Mouse (Mus musculus) right cerebral cortex, adult 18-20 months (tissue): ENCODE results near the gene Sytl2.

Experiments used
- DNase-seq: peaks from one replicate; pipeline ENCODE4 v3.0.0; 2022; ENCODE audit warnings: mixed read lengths

The Sytl2 gene

DNA sequence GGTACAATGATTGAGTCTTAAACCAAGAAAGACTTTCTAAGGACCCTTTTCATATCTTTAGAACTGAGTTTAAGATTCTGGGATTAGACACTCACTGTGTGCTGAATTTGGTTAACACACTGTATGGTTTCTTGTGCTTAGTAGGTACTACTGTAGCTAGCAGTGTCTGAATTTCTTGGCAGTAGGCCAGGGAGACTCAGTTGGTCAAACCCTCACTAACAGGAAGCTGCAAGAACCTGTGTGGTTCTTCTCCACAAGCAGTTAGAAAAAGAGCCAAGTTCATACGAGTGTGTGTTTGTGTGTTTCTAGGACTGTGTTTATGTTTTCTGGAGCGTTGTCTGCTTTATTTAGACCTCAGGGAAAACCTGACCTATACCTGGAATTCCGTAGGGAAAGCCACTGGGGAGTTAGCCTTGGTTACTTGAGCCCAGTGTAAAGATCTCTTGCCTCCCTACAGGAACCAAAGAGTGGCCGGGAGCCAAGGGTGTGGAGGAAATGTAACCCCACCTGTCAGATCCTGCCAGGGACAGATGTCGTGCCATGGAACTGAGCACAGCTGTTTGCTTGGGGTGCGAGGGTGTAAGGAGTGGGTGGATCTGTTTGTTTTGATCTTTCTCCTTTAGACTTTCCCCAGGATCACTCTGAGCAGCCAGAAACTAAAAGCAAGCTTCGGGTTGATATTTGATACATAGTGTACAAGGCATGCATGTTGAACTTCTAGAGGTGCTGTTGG, 10.3 kb downstream of the Sytl2 start:
- no peak for DNase-seq

DNA sequence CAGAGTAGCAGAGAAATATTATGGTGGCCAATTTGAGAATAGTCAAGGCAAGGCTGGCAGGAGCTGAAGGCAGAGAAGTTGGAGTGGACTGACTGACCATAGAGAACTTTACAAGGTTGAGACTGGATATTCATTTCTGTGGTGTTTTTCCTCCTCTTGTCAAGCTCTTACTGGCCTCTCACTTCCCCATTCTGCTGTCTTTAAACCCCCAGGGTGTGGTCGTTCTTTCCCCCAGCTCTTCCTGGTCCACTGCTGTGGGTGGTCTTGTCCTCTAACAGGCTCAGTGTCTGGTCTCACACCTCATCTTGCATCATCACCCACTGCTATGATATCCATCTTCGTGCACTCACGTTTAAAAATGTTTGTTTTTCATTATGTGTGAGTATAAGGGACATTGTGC, 11.4 kb downstream of the Sytl2 start:
- no peak for DNase-seq

DNA sequence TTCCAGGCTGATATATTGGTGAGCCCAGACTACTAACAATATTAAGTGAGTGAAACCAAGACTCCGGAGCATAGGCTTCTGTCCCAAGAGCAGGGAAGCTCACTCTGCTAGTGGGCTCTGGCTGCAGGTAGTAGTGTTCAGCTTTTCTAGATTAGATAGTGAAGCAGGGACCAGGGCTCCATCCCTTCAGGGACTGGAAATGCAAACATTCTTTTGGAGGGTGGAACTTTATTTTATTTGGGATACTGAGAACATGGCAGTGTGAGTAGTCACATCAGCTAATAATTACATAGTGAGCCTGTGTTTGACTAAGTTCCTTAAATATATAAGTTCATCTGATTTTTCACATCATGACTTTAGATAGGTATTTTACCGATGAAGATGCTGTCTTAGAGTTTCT, 14.8 kb downstream of the Sytl2 start:
- DNase-seq: no peak

DNA sequence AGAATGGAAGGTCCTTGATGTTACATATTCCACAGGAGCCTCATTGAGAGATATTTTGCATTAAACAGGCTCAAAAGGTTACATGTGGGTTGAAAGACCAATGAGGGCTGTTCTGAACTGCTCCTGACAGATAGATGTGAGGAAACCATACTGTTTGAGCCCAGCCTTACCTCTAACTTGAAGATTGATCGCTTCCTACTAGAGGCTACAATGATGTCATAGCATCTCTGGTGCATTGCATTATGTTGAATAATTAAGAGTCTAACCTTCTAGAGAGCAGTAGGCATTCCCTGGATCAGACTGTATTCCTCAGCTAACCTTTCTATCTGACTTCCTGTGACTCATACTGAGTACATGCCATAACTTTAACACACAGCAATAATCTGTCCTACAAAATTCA, 17.4 kb downstream of the Sytl2 start:
- no peak for DNase-seq

DNA sequence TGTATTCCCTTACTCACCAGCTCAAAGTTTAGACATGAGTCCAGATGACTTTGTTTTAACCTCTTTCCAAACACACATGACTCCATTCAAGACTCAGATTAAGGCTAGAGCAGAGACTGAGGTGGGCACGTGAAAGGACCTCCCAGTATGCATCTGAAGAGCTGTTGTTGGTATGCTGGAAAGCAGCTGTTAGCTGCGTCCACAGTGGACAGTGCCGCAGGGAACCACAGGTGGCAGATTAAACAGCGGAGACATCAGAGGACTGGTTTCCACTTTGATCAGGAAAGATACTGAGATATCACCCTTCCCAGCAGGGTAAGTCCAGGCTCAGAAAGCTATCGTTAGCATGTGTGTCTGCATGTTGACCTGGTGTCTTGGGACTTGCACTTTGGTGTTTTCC, 18.1 kb downstream of the Sytl2 start:
- DNase-seq: no peak

DNA sequence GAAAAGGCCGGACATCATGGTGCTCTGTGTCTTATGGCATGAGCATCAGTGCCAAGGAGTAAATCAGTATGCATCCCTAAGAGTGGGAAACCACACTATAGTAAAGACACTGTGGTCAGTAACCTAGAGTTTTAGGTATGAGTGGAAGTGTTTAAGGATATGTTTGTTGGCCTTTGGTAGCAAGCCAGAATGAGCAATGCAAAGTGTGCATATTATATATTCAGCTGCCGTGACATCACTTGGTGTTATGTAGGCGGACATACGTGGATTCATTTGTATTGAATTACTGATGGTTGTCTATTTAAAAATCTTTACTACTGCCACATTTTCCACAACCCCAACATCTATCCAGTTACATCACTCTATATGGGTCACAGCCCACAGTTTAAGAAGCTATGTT, 23.1 kb downstream of the Sytl2 start:
- no peak for DNase-seq

DNA sequence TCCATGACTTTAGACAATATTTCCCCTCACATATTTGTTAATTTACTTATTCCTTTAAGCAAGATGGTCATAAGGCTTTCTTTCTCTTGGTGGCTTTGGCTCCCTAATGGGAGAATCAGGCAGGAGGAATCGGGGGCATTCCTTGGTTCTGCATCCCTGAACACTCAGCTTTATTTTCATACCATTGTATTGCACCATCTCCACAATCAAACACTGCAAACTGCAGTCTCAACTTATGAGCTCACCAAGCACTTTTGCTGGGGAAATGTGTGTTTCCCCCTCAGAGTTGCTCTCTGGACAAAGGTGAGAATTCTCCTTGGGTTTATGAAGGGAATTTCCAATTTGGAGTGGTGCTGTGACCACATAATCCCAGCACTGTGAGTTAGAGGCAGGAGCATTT, 28.1 kb downstream of the Sytl2 start:
- DNase-seq: no peak

DNA sequence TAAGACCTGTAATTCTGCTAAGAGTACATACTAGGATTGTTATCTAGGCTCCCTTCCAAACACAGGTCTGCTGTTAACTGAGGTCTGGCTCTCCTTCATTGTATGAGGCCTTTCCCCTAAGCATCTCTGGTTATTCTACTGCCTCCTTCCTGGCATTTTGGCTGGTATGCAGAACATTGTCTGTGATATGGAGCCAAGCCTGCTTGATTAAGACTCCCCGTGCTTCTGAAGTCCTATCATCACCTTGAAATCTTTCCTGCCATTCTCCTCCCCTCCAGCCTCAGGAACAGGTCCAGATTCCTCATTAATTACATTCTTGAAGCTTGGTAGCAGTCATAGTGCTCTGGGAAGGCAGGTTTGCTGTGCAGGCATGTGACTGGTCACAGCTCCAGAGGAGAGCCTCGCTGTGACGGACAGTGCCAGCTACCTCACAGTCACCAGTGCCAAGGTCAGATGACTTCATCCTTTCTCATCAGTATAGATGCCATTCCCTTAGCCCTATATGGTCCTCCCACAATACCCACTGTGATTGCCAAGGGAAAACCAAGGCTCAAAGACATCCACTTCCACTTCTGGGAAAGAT, 30.5 kb downstream of the Sytl2 start:
- DNase-seq: no peak

DNA sequence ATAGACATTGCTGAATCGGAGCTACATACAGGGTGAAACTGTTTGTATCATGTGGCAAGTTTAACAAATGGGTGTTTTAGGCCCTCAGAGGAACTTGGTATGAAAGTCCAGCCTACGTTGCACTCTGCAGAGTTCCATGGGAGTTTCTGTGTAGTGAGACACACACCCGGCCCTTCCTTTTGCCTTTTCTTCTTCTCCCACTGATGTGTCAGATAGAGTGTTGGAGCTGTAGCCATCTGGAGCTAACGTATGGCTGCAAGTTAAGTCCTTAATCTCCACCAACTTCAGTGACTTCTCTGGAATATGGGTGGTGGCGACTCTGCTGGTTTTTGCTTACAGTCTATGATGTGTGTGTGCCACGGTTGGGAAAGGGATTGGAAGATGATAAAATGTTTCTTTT, 32.3 kb downstream of the Sytl2 start:
- DNase-seq: no peak

DNA sequence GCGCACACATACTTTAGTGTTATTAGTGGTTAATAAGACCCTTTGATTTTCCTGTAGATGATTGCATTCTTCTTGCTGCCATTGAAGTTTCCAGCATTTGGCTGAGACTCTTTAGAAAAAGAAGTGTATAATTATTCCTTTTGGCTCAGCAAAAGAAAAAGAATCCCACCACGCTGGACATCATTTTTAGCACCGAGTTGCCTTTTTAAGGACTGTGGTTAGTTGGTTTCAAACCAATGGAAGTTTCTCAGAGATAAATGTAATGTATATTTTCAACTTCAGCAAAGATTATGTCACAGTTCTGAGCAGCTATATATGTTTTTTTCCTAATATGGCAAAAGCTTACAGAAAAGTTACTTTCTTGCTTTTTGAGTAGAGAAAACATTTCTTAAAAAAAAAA, 32.8 kb downstream of the Sytl2 start:
- DNase-seq: no peak

DNA sequence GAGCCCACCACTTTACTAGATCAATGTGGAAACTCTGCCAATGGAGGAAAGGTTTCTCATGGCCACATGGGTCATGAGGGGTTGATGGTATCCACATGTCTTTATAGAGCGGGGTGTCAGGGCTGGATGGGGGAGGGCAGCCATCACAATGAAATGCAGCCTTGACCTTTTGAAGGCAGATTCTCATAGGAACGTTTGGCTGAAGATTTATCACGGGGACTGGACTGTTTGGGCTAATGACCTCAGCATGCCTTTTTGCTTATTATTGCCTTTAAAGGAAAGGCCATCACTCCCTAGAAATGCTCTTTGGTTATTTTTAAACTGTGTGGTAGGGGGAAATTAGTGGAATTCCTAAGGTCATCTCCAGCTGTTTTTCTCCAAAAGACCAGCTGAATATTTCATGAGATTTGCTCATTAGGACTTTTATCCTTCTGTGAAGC, 33.7 kb downstream of the Sytl2 start:
- no peak for DNase-seq

DNA sequence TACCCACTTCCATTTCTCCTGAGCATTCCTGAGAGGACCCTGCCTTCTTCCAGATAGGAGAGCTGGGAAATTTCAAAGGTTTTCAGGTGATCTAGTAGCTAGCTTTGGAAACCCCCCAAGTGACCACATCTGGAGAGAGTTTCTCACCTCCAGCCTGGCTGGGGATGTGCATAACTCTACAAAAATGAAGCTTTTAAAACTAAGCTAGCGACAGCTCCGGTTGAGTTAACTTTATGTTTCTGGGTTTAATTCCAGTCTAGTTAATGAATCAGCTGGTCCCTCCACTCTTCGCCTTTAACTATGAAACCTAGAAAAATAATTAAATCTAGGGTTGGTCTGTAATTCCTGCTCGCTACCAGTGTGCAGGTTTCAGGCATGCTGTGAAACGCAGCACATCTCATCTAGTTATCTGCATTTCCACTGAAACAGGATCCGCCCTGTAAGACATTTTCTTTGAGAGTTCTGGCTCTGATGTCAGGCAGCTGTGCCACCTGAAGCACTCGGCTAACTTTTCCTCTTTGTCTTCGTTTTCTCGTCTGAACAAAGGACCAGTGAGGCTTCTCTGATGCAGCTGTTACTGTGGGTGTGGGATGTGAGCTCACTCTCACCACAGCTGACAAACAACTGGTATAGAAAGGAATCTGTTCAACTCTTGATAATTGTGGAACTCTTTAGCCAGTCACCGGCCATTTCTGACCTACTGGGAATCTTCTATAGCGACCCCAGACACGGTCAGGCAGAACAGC, 39.3 kb downstream of the Sytl2 start:
- DNase-seq: no peak

DNA sequence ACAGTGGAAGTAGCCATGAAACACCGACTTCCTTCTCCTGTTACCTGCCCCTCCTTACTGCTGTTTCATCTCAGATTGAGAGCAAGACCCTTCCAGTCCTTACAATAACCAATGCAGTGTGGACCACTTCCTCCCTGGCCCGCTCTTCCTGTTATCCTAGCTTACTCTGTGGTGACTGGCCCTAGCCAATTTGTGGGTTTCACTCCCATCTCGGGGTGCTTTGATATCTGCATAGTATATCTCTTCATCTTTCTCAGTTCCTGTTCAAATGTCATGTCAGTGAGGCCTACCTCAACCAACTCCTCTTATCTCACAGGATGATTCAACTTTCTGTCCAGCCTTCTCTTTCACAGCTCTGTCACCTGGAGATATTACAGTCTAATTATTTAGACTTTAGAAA, 42.9 kb downstream of the Sytl2 start:
- DNase-seq: no peak

DNA sequence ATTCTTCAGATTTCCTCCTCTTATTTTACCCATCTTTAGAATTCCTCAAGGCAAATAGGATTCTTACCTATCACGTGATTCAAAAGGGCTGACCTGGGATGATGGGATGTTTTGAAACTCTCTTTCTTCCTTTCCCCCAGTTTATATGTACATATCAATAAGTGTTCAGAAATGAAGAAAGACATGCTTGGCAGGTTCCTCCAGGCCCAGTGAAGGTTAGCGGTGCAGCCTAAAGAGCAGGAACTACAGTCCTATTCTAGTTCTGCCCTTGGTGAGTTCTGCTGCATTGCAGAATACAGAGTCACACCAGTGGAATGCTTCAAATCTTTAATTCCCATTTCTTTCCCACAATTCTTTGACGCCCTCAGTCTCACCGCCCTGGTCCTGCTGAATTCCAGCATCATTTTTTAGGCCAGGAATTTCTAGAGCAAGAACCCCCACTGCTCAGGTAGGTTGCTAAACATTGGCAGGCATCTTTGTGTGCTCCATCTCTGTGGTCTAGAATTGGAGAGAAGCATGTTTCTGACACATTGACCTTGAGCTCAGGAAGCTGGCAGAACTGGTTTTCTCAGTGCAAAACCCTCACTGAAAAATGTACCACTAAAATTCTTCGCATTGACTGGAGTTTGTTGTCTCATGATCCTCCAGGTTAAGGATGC, 45.9 kb downstream of the Sytl2 start:
- DNase-seq: no peak

DNA sequence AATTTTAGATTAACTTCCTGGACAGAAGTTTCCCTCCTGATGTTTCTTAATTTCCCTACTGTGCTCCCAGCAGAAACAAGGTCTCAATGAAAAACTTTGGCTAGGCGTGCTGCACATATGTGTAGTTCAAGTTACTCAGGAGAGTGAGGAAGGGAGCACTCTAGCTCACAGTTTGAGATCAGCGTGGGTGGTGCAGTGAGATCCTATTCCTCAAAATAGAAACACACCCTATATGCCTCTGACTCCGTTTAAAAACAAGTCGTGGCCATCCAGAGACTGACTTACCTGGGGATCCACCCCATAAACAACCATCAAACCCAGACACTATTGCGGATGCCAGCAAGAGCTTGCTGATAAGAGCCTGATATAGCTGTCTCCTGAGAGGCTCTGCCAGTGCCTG, 47.0 kb downstream of the Sytl2 start:
- peak; percentile 65 for DNase-seq

DNA sequence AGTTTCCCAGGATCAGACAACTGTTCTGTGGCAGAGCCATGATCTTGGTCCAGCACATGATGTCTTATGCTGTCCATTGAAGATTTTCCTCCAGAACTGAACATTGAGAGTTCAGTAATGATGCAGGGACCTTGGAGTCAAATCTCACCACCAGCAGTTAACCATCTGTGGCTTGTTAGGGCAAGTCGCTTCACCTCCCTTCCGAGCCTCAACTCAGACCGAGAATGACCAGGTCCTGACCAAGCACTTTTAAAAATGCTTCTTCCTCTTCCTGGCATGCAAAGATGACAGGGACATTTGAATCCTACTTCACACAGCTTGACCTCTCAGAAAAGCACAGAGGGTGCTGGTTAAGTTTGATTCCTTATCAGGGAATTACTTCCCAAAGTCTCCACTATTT, 50.1 kb downstream of the Sytl2 start:
- no peak for DNase-seq

DNA sequence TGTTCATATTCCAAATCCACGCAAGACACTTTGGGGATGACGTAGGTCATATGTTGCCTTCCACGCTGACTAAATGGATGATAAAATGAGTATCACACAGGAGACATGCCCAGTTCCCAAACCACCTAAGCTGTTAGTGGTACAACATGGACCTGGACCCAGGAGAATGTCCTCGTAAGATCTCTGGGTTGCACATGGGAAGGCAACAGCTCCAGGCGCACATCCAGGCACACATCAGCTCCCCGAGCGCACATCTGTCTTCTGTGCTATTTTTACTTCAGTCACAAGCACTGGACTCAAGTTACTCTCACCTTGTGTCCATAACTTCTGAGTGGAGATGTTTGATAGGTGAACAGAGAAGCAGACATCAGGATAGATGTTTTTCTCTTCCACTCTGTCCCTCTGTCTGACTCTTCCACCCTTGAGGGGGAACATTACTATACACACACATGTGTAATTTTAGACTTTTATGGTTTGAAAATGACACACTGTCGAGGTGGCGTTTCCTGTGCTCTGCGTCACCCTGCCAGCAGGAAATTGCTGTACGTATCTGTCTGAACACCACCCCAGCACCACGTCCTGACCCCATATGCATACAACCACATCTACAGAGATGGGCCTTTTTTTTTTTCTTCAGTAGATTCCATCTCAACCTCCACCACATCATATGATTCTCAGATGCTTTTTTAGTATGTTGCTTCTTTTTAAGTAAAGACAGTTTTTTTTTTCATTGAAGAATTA, 51.6 kb downstream of the Sytl2 start:
- DNase-seq: no peak

DNA sequence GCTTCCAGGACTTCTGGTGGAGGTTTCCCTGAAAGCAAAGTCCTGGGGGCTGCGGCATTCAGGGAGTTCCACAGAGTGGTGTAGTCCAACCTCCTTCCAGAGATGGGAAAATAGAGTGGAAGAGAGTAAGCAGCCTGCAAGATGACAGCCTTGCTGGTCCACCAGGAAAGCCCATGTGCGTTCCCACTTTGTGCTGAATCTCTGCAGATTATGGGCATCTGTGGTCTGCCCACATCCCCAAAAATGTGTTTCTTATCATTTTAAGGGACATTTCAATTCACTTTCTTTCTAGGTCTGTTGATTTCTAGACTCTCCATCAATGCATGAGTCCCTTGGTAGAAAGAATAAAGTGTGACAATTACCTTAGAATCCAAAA, 52.2 kb downstream of the Sytl2 start:
- DNase-seq: no peak

DNA sequence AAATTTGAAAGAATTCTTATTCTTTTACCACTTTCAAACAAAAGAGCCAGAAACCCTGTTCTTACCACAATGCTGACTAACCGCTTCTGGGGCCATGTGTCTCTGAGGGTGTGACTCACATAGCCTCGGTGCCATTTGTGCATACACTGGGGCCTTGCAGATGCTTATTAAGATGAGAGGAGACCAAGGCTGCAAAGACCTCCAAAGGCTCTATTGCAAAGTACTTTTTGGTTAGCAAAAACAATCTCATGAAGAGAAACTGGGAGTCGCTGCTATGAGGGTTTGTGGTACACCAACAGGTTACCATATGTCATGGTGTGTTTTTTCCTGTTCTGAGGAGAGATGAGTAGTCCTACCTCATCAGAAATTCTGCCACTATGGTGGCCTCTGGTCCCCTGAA, 53.4 kb downstream of the Sytl2 start:
- no peak for DNase-seq

DNA sequence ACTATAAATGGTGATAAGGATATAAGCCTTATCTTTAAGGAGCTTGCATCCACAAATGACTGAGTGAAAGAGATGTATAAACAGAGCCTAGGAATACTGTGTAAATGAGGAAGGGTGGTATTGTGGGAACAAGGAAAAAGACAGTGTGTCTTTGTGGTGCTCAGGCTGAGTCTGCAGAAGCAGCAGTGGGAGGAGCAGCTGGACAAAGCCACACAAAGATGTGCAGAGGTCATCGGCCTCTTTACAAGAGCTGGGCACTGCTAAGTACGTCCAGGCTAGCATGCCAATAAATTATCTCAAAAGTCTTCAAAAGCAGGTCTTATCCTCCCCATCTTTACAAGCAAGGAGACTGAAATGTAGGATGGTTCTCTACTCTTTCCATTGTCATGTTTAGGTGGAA, 53.9 kb downstream of the Sytl2 start:
- no peak for DNase-seq

DNA sequence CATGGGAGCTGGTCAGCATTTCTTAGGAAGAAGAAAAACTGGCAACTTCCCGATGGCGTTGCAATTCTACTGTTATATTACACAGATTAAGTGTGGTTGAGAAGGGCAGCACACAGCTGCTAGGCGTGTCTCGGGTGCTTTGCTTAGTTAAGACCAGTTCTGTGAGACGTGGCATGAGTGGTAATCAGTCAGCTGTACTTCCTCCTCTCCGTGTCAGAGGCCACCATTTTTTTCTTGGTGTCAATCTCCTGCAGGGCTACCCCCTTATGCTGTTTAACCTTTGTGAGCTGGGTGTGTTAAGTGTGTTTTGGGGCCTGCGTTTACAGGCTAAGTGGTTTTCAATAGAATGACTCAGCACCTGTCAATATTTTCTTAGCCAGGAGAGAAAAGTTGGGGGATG, 60.7 kb downstream of the Sytl2 start:
- DNase-seq: no peak

DNA sequence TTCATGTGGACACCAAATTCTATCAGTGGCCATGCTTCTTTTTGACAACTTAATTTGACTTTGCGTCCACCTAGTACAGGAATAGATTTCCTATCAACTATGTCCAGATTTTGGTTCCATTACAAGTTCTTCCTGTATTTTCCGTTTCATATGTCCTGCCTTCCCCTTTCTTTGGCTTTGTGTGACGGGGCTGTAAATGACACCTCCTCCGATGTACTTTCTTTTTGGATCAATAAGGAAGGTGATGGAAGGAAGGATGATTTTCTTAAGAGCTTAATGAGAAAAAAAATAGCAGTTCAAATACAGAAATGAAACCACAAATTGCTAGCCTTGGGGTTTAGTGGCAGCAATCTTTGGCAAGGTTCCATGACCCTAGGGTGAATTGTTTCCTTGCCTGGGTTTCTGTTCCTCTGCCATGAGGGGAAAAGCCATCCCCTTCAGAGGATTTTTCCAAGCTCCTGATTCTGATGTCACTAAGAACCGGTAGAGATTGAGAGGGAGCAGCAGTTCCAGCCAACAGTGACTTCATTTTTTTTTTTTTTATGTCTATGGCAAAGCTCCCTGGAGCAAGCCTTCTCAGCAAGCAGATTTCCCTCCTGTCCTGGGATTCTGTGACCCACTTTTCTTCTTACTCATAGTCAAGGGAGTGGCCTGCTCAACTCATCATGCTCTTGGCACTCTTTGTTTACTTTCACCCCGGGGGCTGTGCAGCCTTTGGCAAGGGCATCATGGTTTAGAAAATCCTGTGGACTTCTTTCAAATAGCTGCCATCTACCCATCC, 68.2 kb downstream of the Sytl2 start:
- no peak for DNase-seq
